Mouse (Mus musculus): Measurements from ENCODE around the gene Ddhd1. TPM values are rescaled to one million over a fixed set of nuclear protein-coding genes. Genes with fewer than 3 reads are reported as not detected.

Gene Ddhd1
- polyA plus RNA-seq (2021; fragmentation: Nextera tagmentation) = 3.3 and 3.7 TPM in 2 replicates
- long read RNA-seq, experiment 1, partial matches to known transcripts = 14 of 18 reads
- long read RNA-seq, experiment 1, other reads (novel, unspliced or antisense) = 4 of 18 reads
- long read RNA-seq, experiment 2, full-length matches to known transcripts = 3 of 43 reads
- long read RNA-seq, experiment 2, partial matches to known transcripts = 13 of 43 reads
- long read RNA-seq, experiment 2, other reads (novel, unspliced or antisense) = 27 of 43 reads

GRCm38 (mm10) chr14:45657641-45658611, at the start of gene Ddhd1:
Ddhd1 (minus strand) TSS chr14:45658143.

Small RNA genes lying within 50 kb of the gene (microRNA-seq; reads per million reads assigned to microRNA genes)
- 1.5 reads per million for gene Mir5131

Other genes with a start within 250 kb of the Ddhd1 start
- 100 and 138 TPM in 2 replicates for gene Fermt2, start 128.0 kb downstream of the Ddhd1 start, polyA plus RNA-seq (2021; fragmentation: Nextera tagmentation)